Mouse (Mus musculus) kidney, embryonic 14.5 days (tissue): Measurements from ENCODE around the gene Wfikkn1. TPM values are rescaled to one million over a fixed set of nuclear protein-coding genes. Genes with fewer than 3 reads are reported as not detected.

Source experiments
- ATAC-seq: fragments of 200-750 bp; cut with Nextera tagmentation; 2 replicates; pipeline ENCODE4 v1.8.0; 2017; ENCODE audit warnings: moderate number of reproducible peaks, mild to moderate bottlenecking, moderate TSS enrichment, moderate library complexity; ENCODE audit not compliant: low FRiP score, low TSS enrichment
- H3K27ac ChIP-seq: fragments of 300-500 bp; sonication (generic); 2 replicates; pipeline ENCODE4 v1.5.1; 2014; ENCODE audit warnings: low read depth, mild to moderate bottlenecking, low read length, moderate library complexity, mixed read lengths
- H3K27me3 ChIP-seq: fragments of 300-500 bp; sonication (generic); 2 replicates; pipeline ENCODE4 v1.6.1; 2014; ENCODE audit warnings: mild to moderate bottlenecking, low read length; ENCODE audit not compliant: control insufficient read depth, insufficient read depth
- H3K36me3 ChIP-seq: fragments of 300-500 bp; sonication (generic); 2 replicates; pipeline ENCODE4 v1.6.1; 2014; ENCODE audit warnings: low read length, mixed read lengths; ENCODE audit not compliant: control insufficient read depth, insufficient read depth
- H3K4me1 ChIP-seq: fragments of 300-500 bp; sonication (generic); 2 replicates; pipeline ENCODE4 v1.6.1; 2014; ENCODE audit warnings: low read length, mixed read lengths; ENCODE audit not compliant: control insufficient read depth, insufficient read depth
- H3K4me2 ChIP-seq: fragments of 300-500 bp; sonication (generic); replicated peaks from 2 replicates; pipeline ENCODE4 v1.6.1; 2014; ENCODE audit warnings: low read depth, mild to moderate bottlenecking, low read length
- H3K4me3 ChIP-seq: fragments of 300-500 bp; sonication (generic); 2 replicates; pipeline ENCODE4 v1.5.1; 2014; ENCODE audit warnings: mild to moderate bottlenecking, low read length
- H3K9ac ChIP-seq: fragments of 300-500 bp; sonication (generic); 2 replicates; pipeline ENCODE4 v1.6.1; 2014; ENCODE audit warnings: low read depth, mild to moderate bottlenecking, low read length, moderate library complexity
- H3K9me3 ChIP-seq: fragments of 300-500 bp; sonication (generic); 2 replicates; pipeline ENCODE4 v1.6.1; 2016; ENCODE audit warnings: low read length; ENCODE audit not compliant: control insufficient read depth
- WGBS: fragments of 180-500 bp; shearing (Covaris S2); extraction: QIAGEN DNeasy Blood & Tissue Kit; methylation state at CpG from one replicate; pipeline ENCODE4 v1.1.7; 2014; 5-methylcytosine and 5-hydroxymethylcytosine counted together
- polyA plus RNA-seq: library from polyadenylated mRNA; unstranded; fragments of >200 nt; fragmentation: Nextera tagmentation; extraction: Ambion mirVana; gene quantifications from 2 replicates; pipeline ENCODE4 v1.2.1, GENCODE M21; 2014

The Wfikkn1 gene
- polyA plus RNA-seq, 1 experiment from 2014 or later: 0.99 TPM

GRCm38 (mm10) chr17:25888837-25889236 lies 8.2 kb upstream of the Wfikkn1 start:
- Histone ChIP-seq H3K9me3 (no peaks in the 10 kb centered on the region), H3K4me2 (no peak overlapping the region), H3K9ac (no peak overlapping the region), H3K4me3 (no peak overlapping the region), H3K4me1 (no peaks in the 10 kb centered on the region), H3K27ac (no peak overlapping the region), H3K36me3 (peaks cover 34% of the 10 kb centered on the region; the same call in 1 of the 2 replicates), H3K27me3 (no peaks in the 10 kb centered on the region)
- ATAC-seq: no peak
- 86% methylated on average over 3 of the region's 3 CpGs for WGBS

- H3K4me3 ChIP-seq: no peak overlapping the region
- no peak overlapping the region for H3K9ac ChIP-seq
- no peak overlapping the region for H3K27ac ChIP-seq
- ATAC-seq: no peak
- no peaks in the 10 kb centered on the region for H3K4me1 ChIP-seq
- no peaks in the 10 kb centered on the region for H3K27me3 ChIP-seq
- peaks cover 46% of the 10 kb centered on the region; the same call in 1 of the 2 replicates for H3K36me3 ChIP-seq
- no peaks in the 10 kb centered on the region for H3K9me3 ChIP-seq
- no peak overlapping the region for H3K4me2 ChIP-seq
- WGBS: 91% methylated on average over 10 of the region's 10 CpGs
These were observed 6.8 kb upstream of the Wfikkn1 start for GRCm38 (mm10) chr17:25887467-25887866.

DNA sequence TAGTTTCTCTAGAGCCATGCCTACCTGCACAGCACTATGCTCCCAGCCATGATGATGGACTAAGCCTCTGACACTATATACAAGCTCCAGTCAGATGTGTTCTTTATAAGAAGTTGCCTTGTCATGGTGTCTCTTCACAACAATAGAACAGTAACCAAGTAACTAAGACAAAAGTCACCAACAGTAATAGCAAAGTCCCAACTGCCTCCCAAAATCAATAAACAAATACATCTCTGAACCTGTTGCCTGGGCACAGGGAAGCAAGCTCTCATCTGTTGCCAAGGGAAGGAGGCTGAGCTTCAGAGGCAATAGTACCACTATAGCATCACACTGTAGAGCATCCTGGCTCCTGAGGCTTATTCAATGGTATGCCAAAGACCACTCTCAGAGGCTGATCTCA lies 6.1 kb upstream of the Wfikkn1 start:
- Histone ChIP-seq H3K9ac (no peak overlapping the region), H3K27ac (no peak overlapping the region), H3K4me3 (no peak overlapping the region), H3K27me3 (no peaks in the 10 kb centered on the region), H3K4me1 (no peaks in the 10 kb centered on the region), H3K9me3 (no peaks in the 10 kb centered on the region), H3K4me2 (no peak overlapping the region), H3K36me3 (peaks cover 53% of the 10 kb centered on the region; the same call in 1 of the 2 replicates)
- no peak for ATAC-seq

DNA sequence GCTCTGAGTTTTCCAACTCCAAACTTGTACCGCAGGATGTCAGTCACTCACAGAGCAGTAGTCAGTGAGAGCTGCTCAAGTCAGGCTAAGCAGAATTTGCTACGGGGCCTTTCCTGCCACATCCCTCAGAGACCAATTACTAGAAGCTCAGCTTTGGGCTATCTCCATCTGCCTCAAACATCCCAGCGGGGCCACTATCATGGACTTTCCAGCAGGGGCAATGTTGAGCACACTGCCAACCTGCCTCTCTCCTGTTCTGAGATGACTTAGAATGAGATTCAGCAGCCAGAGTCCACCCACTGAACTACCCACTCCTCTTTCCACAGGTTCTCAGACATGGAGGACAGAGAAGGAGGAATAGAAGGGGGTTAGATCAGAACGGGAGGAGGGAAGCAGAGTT lies 5.0 kb upstream of the Wfikkn1 start:
- no peak overlapping the region for H3K4me3 ChIP-seq
- H3K27ac ChIP-seq: no peak overlapping the region
- H3K36me3 ChIP-seq: peaks cover 54% of the 10 kb centered on the region; the same call in 1 of the 2 replicates
- H3K9me3 ChIP-seq: no peaks in the 10 kb centered on the region
- no peak overlapping the region for H3K9ac ChIP-seq
- H3K27me3 ChIP-seq: no peaks in the 10 kb centered on the region
- 65% methylated on average over 4 of the region's 4 CpGs for WGBS
- H3K4me1 ChIP-seq: peaks cover 9% of the 10 kb centered on the region; the same call in 1 of the 2 replicates
- no peak; the same call in 1 of the 2 replicates for ATAC-seq
- no peak overlapping the region for H3K4me2 ChIP-seq

- Histone ChIP-seq H3K27ac (no peak overlapping the region), H3K4me2 (no peak overlapping the region), H3K27me3 (no peaks in the 10 kb centered on the region), H3K9ac (no peak overlapping the region), H3K4me3 (no peak overlapping the region), H3K36me3 (peaks cover 49% of the 10 kb centered on the region; the same call in 1 of the 2 replicates), H3K9me3 (no peaks in the 10 kb centered on the region), H3K4me1 (peaks cover 17% of the 10 kb centered on the region)
- 94% methylated on average over 3 of the region's 3 CpGs for WGBS
- no peak for ATAC-seq
These were observed 3.2 kb upstream of the Wfikkn1 start for GRCm38 (mm10) chr17:25883824-25884223.

- Histone ChIP-seq H3K4me3 (no peak overlapping the region), H3K36me3 (peaks cover 51% of the 10 kb centered on the region), H3K9me3 (no peaks in the 10 kb centered on the region), H3K27me3 (no peaks in the 10 kb centered on the region), H3K9ac (no peak overlapping the region), H3K4me2 (no peak overlapping the region), H3K4me1 (peaks cover 17% of the 10 kb centered on the region), H3K27ac (no peak overlapping the region)
- no peak for ATAC-seq
- 88% methylated on average over 8 of the region's 8 CpGs for WGBS
These were observed 2.6 kb upstream of the Wfikkn1 start for GRCm38 (mm10) chr17:25883268-25883667.

GRCm38 (mm10) chr17:25882306-25882705 lies 1.6 kb upstream of the Wfikkn1 start:
- Histone ChIP-seq H3K9me3 (no peaks in the 10 kb centered on the region), H3K27me3 (no peaks in the 10 kb centered on the region), H3K4me2 (no peak overlapping the region), H3K9ac (no peak overlapping the region), H3K27ac (0 out of 2 replicates have a peak overlapping the region, but pooled peaks have one; percentile 26), H3K36me3 (peaks cover 51% of the 10 kb centered on the region), H3K4me1 (peaks cover 17% of the 10 kb centered on the region), H3K4me3 (no peak overlapping the region)
- WGBS: 23% methylated on average over 5 of the region's 5 CpGs
- ATAC-seq: no peak

DNA sequence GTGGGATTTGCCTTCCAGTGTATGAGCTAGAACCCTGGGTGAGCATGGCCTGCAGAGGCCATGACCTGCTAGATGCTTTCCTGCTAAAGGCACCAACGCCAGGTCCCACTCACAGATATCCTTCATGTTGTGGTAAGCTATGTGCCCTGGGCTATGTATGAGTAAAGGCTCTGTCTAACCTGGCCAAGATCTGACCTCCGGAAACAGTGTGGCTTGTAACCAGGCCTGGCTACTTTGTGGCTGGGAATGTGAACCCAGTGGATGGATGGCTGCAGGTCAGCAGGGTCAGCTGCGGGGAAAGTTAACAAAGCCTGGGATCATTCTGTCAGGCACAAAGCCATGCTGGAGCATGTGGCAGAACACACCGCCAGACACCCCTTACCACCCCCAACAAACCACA lies 1.0 kb upstream of the Wfikkn1 start:
- peaks cover 51% of the 10 kb centered on the region for H3K36me3 ChIP-seq
- peak overlapping the region; percentile 8; the same call in 1 of the 2 replicates for H3K9ac ChIP-seq
- peaks cover 19% of the 10 kb centered on the region for H3K4me1 ChIP-seq
- ATAC-seq: no peak
- H3K4me3 ChIP-seq: no peak overlapping the region
- H3K27ac ChIP-seq: 0 out of 2 replicates have a peak overlapping the region, but pooled peaks have one; percentile 24
- H3K27me3 ChIP-seq: no peaks in the 10 kb centered on the region
- H3K9me3 ChIP-seq: no peaks in the 10 kb centered on the region
- no peak overlapping the region for H3K4me2 ChIP-seq
- 33% methylated on average over 4 of the region's 4 CpGs for WGBS

GRCm38 (mm10) chr17:25880913-25881641 lies 419 bp upstream of the Wfikkn1 start:
- H3K4me2 ChIP-seq: no peak overlapping the region
- H3K27ac ChIP-seq: 0 out of 2 replicates have a peak overlapping the region, but pooled peaks have one; percentile 24
- no peaks in the 10 kb centered on the region for H3K27me3 ChIP-seq
- no peak overlapping the region for H3K4me3 ChIP-seq
- no peaks in the 10 kb centered on the region for H3K9me3 ChIP-seq
- 9% methylated on average over 5 of the region's 5 CpGs for WGBS
- ATAC-seq: no peak
- H3K36me3 ChIP-seq: peaks cover 51% of the 10 kb centered on the region
- peaks cover 25% of the 10 kb centered on the region for H3K4me1 ChIP-seq
- H3K9ac ChIP-seq: peak overlapping the region; percentile 8; the same call in 1 of the 2 replicates
